Mouse (Mus musculus) forebrain, embryonic 12.5 days (tissue): ENCODE data around the gene Lca5. TPM values are rescaled to one million over a fixed set of nuclear protein-coding genes. Genes with fewer than 3 reads are reported as not detected.
A peak's percentile ranks its signal among the peaks of the same experiment; 100 is the strongest.

ENCODE experiments used
- ATAC-seq: fragments of 200-750 bp; cut with Nextera tagmentation; 2 replicates; pipeline ENCODE4 v1.8.0; 2017; ENCODE audit warnings: moderate TSS enrichment; ENCODE audit not compliant: low FRiP score
- H3K27ac ChIP-seq: fragments of 300-500 bp; sonication (generic); 2 replicates; pipeline ENCODE4 v1.5.1; 2016; ENCODE audit warnings: mild to moderate bottlenecking
- H3K27me3 ChIP-seq: fragments of 300-500 bp; sonication (generic); 2 replicates; pipeline ENCODE4 v1.6.1; 2016; ENCODE audit warnings: mild to moderate bottlenecking
- H3K36me3 ChIP-seq: fragments of 300-500 bp; sonication (generic); replicated peaks from 2 replicates; pipeline ENCODE4 v1.6.1; 2016; ENCODE audit warnings: mild to moderate bottlenecking
- H3K4me1 ChIP-seq: fragments of 300-500 bp; sonication (generic); 2 replicates; pipeline ENCODE4 v1.6.1; 2016
- H3K4me2 ChIP-seq: fragments of 300-500 bp; sonication (generic); 2 replicates; pipeline ENCODE4 v1.6.1; 2016; ENCODE audit warnings: mild to moderate bottlenecking, moderate library complexity
- H3K4me3 ChIP-seq: fragments of 300-500 bp; sonication (generic); replicated peaks from 2 replicates; pipeline ENCODE4 v1.5.1; 2016; ENCODE audit warnings: mild to moderate bottlenecking
- H3K9ac ChIP-seq: fragments of 300-500 bp; sonication (generic); 2 replicates; pipeline ENCODE4 v1.6.1; 2016; ENCODE audit warnings: mild to moderate bottlenecking
- H3K9me3 ChIP-seq: fragments of 300-500 bp; sonication (generic); 2 replicates; pipeline ENCODE4 v1.6.1; 2016
- WGBS: fragments of 180-500 bp; shearing (Covaris S2); methylation state at CpG from one replicate; pipeline ENCODE4 v1.1.7; 2016; 5-methylcytosine and 5-hydroxymethylcytosine counted together
- polyA plus RNA-seq: library from polyadenylated mRNA; unstranded; fragments of >200 nt; fragmentation: Nextera tagmentation; extraction: Ambion mirVana; gene quantifications from 2 replicates; pipeline ENCODE4 v1.2.1, GENCODE M21; 2016

The Lca5 gene
- polyA plus RNA-seq, 1 experiment from 2014 or later = 25.4 TPM

GRCm38 (mm10) chr9:83349905-83350304 is 91.0 kb downstream of the Lca5 start:
- no peak overlapping the region for H3K9ac ChIP-seq
- H3K4me2 ChIP-seq = no peak overlapping the region
- no peaks in the 10 kb centered on the region for H3K9me3 ChIP-seq

GRCm38 (mm10) chr9:83349504-83349903 is 91.4 kb downstream of the Lca5 start:
- peak; percentile 51 for ATAC-seq
- H3K4me2 ChIP-seq = no peak overlapping the region
- H3K4me1 ChIP-seq = peaks cover 24% of the 10 kb centered on the region
- no peak overlapping the region for H3K4me3 ChIP-seq
- no peaks in the 10 kb centered on the region for H3K36me3 ChIP-seq
- no peaks in the 10 kb centered on the region for H3K9me3 ChIP-seq
- WGBS = 2% methylated on average over 3 of the region's 3 CpGs
- H3K27ac ChIP-seq = peak overlapping the region; percentile 38; the same call in 1 of the 2 replicates
- no peaks in the 10 kb centered on the region for H3K27me3 ChIP-seq
- H3K9ac ChIP-seq = no peak overlapping the region

More at GRCm38 (mm10) chr9:83349905-83350304, 91.0 kb downstream of the Lca5 start:
- Histone ChIP-seq H3K27ac (peak overlapping the region; percentile 38; the same call in 1 of the 2 replicates), H3K36me3 (no peaks in the 10 kb centered on the region), H3K4me3 (no peak overlapping the region), H3K27me3 (no peaks in the 10 kb centered on the region), H3K4me1 (peaks cover 24% of the 10 kb centered on the region)
- peak; percentile 18; the same call in 1 of the 2 replicates for ATAC-seq
- 15% methylated on average over 1 of the region's 1 CpGs for WGBS

- peaks cover 24% of the 10 kb centered on the region for H3K4me1 ChIP-seq
- no peaks in the 10 kb centered on the region for H3K36me3 ChIP-seq
- no peak overlapping the region for H3K4me3 ChIP-seq
- no peak overlapping the region for H3K27ac ChIP-seq
- 85% methylated on average over 5 of the region's 5 CpGs for WGBS
- H3K27me3 ChIP-seq = no peaks in the 10 kb centered on the region
- no peak for ATAC-seq
- H3K9ac ChIP-seq = no peak overlapping the region
- no peaks in the 10 kb centered on the region for H3K9me3 ChIP-seq
- H3K4me2 ChIP-seq = no peak overlapping the region
Observed at GRCm38 (mm10) chr9:83347521-83347920, 93.4 kb downstream of the Lca5 start.

DNA sequence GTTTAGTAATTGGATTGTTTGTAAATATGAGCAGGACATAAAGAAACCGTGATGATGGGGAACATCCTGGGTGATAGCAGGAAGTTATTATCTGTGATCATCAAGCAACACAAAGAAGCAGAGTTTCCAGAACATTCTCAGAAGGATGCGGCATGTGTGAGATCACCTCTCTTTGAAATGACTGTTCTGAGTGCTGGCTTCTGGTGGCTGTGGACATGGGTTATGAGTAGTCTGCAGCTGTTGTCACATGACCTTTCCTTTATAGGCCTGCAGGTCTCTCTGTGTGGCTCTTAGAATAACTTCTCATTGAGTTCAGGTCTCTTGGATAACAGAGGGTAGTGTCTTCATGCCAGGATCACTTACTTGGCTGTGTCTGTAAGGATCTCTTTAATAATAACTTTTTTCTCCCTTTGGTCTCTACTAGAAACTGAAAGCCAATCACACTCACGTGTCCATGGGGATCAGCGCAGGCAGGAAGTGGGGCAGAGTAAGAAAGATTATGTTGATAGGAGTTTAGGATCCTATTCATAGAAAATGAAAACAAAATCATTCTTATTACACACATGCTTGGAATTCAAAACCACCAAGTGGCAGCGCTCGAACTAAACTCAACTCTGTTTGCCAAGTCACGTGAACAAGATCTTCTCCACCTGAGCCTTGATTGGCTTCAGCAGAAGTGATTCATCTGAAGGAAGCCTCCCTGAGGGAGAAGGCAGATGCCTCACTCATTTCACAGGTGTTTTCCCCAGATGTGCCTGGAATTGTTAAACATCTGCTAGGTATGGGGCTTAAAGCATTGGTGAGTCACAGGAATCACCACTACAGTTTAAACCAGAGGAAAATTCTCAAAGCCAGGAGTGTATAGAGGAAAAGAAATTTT is 98.2 kb downstream of the Lca5 start:
- whole genome bisulfite sequencing = 89% methylated on average over 7 of the region's 7 CpGs
- no peak overlapping the region for H3K27ac ChIP-seq
- H3K4me1 ChIP-seq = no peaks in the 10 kb centered on the region
- no peak overlapping the region for H3K4me2 ChIP-seq
- H3K9me3 ChIP-seq = no peaks in the 10 kb centered on the region
- no peaks in the 10 kb centered on the region for H3K36me3 ChIP-seq
- H3K9ac ChIP-seq = no peak overlapping the region
- no peak for ATAC-seq
- H3K4me3 ChIP-seq = no peak overlapping the region
- H3K27me3 ChIP-seq = no peaks in the 10 kb centered on the region

Other genes starting within 250 kb of the Lca5 start
- gene Sh3bgrl2, start 107.2 kb upstream of the Lca5 start, polyA plus RNA-seq = 9.9 and 11.3 TPM in 2 replicates